Mouse (Mus musculus): ENCODE results near the gene Spty2d1.

Gene Spty2d1

DNA sequence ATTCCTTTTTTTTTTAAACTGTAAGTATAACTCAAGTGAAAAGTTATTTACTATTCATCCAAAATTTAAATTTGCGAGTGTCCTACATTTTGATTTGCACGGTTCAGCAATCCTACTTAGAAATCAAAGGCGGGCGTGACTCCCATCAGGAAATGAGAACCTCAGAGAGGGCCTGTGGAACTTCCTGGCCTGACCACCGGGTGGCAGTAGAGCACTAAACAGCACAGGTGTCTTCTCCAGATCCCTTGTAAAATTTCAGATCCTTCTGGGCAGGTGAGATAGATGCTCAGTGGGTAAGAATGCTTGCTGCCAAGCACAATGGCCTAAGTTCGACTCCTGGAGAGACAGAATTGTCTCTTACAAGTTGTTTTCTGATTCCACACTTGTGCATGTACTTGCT, 15.3 kb upstream of the Spty2d1 start:
- in situ Hi-C loops (cut with MboI; ENCODE audit: low sequenced_read_pairs) = loop anchor here (5.0 kb wide), 1 partner anchor 129 kb away; no protein-coding TSS in a partner anchor

DNA sequence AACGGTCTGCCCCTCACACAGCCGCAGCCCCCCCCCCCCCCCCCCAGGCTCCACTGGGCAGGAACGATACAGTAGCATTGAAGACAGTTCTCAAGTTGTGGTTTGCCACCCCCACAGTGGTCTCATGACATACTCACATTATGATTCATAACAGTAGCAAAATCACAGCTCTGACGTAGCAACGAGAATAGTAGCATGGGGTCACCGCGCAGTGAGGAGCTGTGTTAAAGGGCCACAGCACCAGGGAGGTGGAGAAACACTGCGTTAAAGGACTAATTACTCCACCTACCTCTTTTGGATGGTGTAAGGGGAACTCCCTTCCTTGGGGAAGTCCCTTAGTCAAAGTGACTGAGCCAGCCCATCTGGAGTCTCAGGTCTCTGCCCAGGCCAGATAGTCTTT, 14.3 kb upstream of the Spty2d1 start:
- in situ Hi-C loops (cut with MboI; ENCODE audit: low sequenced_read_pairs) = loop anchor here (5.0 kb wide), 1 partner anchor 130 kb away; no protein-coding TSS in a partner anchor

DNA sequence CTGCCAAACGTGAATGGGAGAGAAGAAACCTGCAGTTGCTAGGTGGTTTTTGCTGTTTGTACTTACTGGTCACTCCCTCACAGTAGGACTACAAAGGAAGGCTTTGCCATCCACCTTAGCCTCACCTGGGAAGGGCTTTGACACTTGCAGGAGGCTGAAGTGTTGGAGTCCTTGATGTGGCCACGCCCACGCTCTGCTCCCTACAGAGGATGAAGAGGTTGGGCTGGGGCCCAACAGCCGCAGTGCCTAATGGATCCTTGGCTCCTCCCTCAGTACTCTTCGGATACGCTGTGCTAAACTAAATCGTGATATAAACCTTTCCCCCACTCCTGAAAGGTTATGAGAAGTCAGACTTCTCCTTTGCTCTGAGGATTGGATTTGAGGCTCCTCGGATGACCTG, 12.7 kb upstream of the Spty2d1 start:
- in situ Hi-C loops (cut with MboI; ENCODE audit: low sequenced_read_pairs) = loop anchor here (5.0 kb wide), 1 partner anchor 131 kb away; no protein-coding TSS in a partner anchor

GRCm38 (mm10) chr7:47019641-47020040, 11.4 kb upstream of the Spty2d1 start:
- in situ Hi-C loops (cut with MboI; ENCODE audit: low sequenced_read_pairs) = loop anchor here (5.0 to 10.0 kb wide), 2 partner anchors 55 to 133 kb away; no protein-coding TSS in a partner anchor

DNA sequence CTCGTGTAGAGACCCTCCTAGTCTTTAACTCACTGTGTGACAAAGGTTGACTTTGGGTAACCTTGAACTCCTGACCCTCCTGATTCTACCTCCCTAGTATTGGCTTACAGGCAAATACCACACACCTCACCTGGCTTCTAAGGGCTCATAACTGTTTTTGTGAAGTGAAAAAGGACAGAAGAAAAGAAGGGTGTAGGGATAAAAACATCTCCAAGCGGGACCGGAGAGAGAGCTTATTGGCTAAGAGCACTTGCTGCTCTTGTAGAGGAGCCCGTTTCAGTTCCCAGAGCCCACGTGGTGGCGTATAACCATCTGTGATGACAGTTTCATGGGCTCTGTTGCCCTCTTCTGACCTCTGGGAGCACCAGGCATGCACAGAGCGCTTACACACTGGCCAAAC, 8.9 kb upstream of the Spty2d1 start:
- in situ Hi-C loops (cut with MboI; ENCODE audit: low sequenced_read_pairs) = loop anchor here (10.0 kb wide), 1 partner anchor 52 kb away; no protein-coding TSS in a partner anchor

- in situ Hi-C loops (cut with MboI; ENCODE audit: low sequenced_read_pairs) = loop anchor here (10.0 kb wide), 1 partner anchor 52 kb away; no protein-coding TSS in a partner anchor
Observed at GRCm38 (mm10) chr7:47016602-47017001, 8.4 kb upstream of the Spty2d1 start.

- in situ Hi-C loops (cut with MboI; ENCODE audit: low sequenced_read_pairs) = loop anchor here (10.0 kb wide), 1 partner anchor 51 kb away; no protein-coding TSS in a partner anchor
Observed at GRCm38 (mm10) chr7:47015390-47016065, 7.3 kb upstream of the Spty2d1 start.

- in situ Hi-C loops (cut with MboI; ENCODE audit: low sequenced_read_pairs) = loop anchor here (10.0 kb wide), 1 partner anchor 50 kb away; no protein-coding TSS in a partner anchor
Observed at GRCm38 (mm10) chr7:47014564-47015389, 6.6 kb upstream of the Spty2d1 start.

GRCm38 (mm10) chr7:47013131-47013767, 5.0 kb upstream of the Spty2d1 start:
- in situ Hi-C loops (cut with MboI; ENCODE audit: low sequenced_read_pairs) = loop anchor here (10.0 kb wide), 1 partner anchor 48 kb away; no protein-coding TSS in a partner anchor

DNA sequence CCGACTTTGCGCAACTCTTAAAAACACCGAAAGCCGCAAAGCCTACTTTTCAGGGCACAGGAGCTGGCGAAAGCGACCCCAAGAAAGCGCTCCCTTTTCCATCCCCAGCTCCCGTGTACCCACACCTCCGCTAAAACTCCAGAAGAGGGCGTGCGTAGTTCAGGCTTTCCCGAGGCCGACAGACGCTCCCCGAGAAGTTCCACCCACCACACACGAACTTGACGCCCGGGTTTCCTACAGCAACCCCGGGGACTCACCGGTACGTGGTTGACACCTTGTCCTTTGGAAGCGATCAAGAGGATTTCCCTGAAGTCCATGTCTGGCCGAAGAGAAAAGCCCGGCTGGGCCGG, 418 bp downstream of the Spty2d1 start:
- in situ Hi-C loops (cut with MboI; ENCODE audit: low sequenced_read_pairs) = no loop called here

- in situ Hi-C loops (cut with MboI; ENCODE audit: low sequenced_read_pairs) = no loop called here
Observed at GRCm38 (mm10) chr7:47007109-47007780, 966 bp downstream of the Spty2d1 start.

GRCm38 (mm10) chr7:47003411-47004115, 4.6 kb downstream of the Spty2d1 start:
- in situ Hi-C loops (cut with MboI; ENCODE audit: low sequenced_read_pairs) = no loop called here

DNA sequence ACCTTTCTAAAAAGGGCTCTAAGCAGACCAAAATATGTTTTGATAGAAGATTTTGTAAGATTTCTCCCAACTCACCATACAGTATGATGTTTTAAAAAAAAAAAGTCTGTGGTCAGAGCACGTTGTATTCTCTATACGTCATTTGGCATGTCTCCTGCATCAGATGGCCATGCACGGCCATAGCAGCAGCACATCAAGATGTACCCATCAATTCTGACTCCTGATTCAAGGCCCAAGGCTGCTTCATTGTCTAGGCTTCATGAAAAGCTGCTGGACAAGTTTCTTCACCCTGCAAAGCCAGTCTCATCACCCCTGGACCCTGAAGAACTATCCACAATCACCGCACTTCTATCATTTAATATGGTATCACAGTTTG, 6.3 kb downstream of the Spty2d1 start:
- in situ Hi-C loops (cut with MboI; ENCODE audit: low sequenced_read_pairs) = no loop called here

DNA sequence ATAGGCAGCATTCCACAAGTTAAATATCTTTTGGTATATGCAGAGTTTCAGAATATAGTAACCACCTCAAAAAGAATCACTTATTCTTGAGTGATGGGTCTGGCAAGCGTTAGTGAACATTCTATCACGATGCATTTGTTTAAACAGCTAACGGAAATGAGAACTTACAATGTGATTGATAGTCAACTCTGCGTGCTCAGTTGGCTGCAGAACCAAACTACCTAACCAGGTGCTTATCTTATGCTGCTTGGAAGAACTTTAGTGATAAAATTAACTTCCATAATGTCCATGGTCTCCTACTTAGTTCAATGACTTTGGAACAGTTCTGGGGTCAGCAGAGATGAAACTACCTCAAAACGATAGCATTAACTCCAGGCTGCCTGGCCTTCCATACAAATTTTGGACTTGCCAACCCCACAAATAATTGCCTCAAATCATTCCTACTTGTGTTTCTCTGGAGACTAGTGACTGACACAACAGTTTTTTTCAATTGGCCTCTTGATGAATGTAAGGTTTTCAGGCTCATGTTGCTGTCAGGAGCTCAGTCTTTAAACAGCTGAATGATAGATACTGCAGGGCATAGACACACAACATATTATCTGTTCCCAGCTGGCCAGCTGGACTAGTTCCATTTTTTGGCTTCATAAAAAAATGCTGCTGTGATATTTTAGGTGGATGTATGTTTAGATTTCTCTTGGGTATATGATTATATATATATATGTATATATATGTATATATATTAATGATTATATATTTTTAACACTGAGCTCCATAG, 6.9 kb downstream of the Spty2d1 start:
- in situ Hi-C loops (cut with MboI; ENCODE audit: low sequenced_read_pairs) = no loop called here

DNA sequence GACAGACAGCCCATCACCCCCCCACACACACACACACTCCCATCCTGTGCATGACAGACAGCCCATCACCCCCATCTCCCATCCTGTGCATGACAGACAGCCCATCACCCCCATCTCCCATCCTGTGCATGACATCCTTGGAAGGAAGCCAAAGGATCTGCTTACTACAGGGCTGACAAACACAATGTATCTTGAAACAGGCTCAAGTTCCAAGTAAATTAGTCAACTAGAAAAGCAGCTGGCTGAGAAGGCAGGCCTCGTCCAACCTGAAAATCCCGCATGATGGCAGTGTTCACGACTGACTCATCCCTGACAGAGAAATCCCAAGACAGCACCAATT, 7.6 kb downstream of the Spty2d1 start:
- in situ Hi-C loops (cut with MboI; ENCODE audit: low sequenced_read_pairs) = no loop called here

GRCm38 (mm10) chr7:46999983-47000643, 8.1 kb downstream of the Spty2d1 start:
- in situ Hi-C loops (cut with MboI; ENCODE audit: low sequenced_read_pairs) = no loop called here

DNA sequence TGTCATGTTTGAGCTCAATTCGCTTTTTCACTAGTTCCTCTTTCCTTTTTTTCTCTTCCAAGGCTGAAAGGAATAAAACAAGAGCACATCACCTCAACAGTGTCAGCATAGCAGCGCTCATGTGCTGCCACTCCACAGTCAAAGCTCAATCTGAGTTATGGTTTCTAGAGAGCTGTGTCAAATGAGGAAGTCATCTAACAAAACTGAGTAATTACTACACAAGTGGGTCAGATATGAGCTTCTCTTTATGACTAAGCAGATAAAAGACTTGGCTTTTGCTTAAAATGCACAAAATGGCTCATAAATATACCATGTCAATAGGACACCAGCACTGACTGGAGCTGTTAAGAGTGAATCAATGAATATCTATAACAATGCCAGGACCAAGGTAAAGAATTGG, 9.3 kb downstream of the Spty2d1 start:
- in situ Hi-C loops (cut with MboI; ENCODE audit: low sequenced_read_pairs) = no loop called here

DNA sequence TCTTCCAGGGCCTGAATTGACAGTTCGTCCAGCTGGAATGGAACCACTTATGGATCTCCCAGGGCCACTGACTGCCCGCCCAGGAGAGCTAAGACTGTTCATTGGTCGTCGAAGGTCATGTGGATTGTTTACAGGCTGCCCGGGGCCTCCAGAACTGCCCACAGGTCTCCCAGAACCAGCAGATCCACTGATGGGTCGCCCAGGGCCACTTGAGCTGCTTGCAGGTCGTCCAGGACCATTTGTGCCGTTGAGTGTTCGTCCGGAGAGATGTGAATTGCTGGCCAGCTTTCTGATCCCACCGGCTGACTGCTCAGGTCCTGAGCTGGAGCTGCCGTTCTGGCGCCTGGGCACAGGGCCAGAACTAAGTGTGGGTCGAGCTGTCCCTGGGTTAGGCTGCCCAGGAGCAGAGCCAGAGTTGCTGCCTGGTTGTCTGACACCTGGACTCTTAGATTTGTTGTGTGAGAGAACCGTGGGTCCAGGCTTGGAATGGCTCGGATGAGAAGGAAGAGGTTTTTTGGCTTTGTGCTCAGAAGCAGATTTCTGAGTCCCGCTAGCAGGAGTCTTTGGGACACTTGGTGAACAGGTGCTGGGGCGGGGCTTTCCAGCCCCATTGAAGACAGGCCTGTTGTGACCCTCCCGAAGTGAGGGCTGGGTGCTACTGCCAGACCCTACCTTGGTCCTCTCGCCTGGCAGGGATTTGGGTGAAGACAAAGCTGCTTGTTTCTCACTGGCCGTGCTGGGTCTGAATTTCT, 10.4 kb downstream of the Spty2d1 start:
- in situ Hi-C loops (cut with MboI; ENCODE audit: low sequenced_read_pairs) = no loop called here
